Mouse (Mus musculus): ENCODE measurements around the gene Ankrd44.

DNA sequence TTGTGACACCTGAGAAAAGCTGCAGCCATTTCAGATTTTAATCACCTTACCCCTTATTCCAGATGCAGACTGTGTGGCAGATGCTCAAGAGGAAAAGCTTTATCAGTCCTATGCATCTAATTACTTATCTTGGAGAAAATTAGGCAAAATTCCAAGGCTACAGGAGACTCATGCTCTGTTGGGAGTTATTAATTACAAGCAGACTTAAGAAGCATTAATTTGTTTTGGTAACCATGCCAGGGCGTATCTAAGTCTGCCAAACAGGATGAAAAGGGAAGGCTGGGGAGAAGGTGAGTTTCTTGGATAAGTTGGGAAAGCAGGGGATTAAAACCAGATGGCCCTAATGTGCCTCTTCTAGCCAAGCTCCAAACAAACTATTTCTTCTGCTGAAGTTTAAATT is 222.7 kb downstream of the Ankrd44 start:
- TF ChIP-seq POLR2A (IDR thresholded peaks at IDR 0.05; ENCODE audit: control insufficient read depth, low read depth, low read length) = no peak
- no peak for TF ChIP-seq CTCF (IDR thresholded peaks at IDR 0.05; ENCODE audit: control insufficient read depth, insufficient read depth, insufficient replicate concordance, low read depth, low read length)

All from testis, adult 2 months (tissue).